Mouse (Mus musculus) heart, embryonic 14.5 days (tissue): ENCODE results near the gene Sept11. TPM values are rescaled to one million over a fixed set of nuclear protein-coding genes. Genes with fewer than 3 reads are reported as not detected.

Source experiments
- ATAC-seq: fragments of 200-750 bp; cut with Nextera tagmentation; 2 replicates; pipeline ENCODE4 v1.8.0; 2017; ENCODE audit warnings: low read depth, moderate TSS enrichment; ENCODE audit not compliant: insufficient number of reproducible peaks, insufficient read depth, low FRiP score
- H3K27ac ChIP-seq, 2 experiments: fragments of 200-500 bp in 1 of 2; fragments of 300-500 bp in 1 of 2; sonication (generic) in 1 of 2; replicated peaks in 1 of 2; 2 replicates each; pipeline ENCODE4 v1.5.1; 2012 to 2014; ENCODE audit warnings: low read depth in 2 of 2, low read length in 2 of 2, control low read depth in 1 of 2, mild to moderate bottlenecking in 1 of 2, mixed read lengths in 1 of 2; ENCODE audit not compliant: control insufficient read depth in 1 of 2, insufficient read depth in 1 of 2
- H3K27me3 ChIP-seq: fragments of 300-500 bp; sonication (generic); 2 replicates; pipeline ENCODE4 v1.6.1; 2014; ENCODE audit warnings: mild to moderate bottlenecking, low read length, control low read depth; ENCODE audit not compliant: control insufficient read depth, insufficient read depth
- H3K36me3 ChIP-seq: fragments of 300-500 bp; sonication (generic); 2 replicates; pipeline ENCODE4 v1.6.1; 2014; ENCODE audit warnings: mild to moderate bottlenecking, control low read depth, low read length, mixed read lengths; ENCODE audit not compliant: control insufficient read depth, insufficient read depth
- H3K4me1 ChIP-seq, 2 experiments: fragments of 200-500 bp in 1 of 2; fragments of 300-500 bp in 1 of 2; sonication (generic) in 1 of 2; 2 replicates each; pipeline ENCODE4 v1.6.1; 2012 to 2014; ENCODE audit warnings: low read length in 2 of 2, control low read depth in 1 of 2, mixed read lengths in 1 of 2; ENCODE audit not compliant: control insufficient read depth in 2 of 2, insufficient read depth in 2 of 2
- H3K4me2 ChIP-seq: fragments of 300-500 bp; sonication (generic); 2 replicates; pipeline ENCODE4 v1.6.1; 2014; ENCODE audit warnings: mild to moderate bottlenecking, low read length
- H3K4me3 ChIP-seq, 2 experiments: fragments of 200-500 bp in 1 of 2; fragments of 300-500 bp in 1 of 2; sonication (generic) in 1 of 2; 2 replicates each; pipeline ENCODE4 v1.5.1; 2012 to 2014; ENCODE audit warnings: low read length in 2 of 2, mild to moderate bottlenecking in 2 of 2, control low read depth in 1 of 2, low read depth in 1 of 2, moderate library complexity in 1 of 2; ENCODE audit not compliant: control insufficient read depth in 1 of 2, insufficient read depth in 1 of 2
- H3K9ac ChIP-seq: fragments of 300-500 bp; sonication (generic); 2 replicates; pipeline ENCODE4 v1.6.1; 2014; ENCODE audit warnings: mild to moderate bottlenecking, low read length
- H3K9me3 ChIP-seq: fragments of 300-500 bp; sonication (generic); 2 replicates; pipeline ENCODE4 v1.6.1; 2016; ENCODE audit warnings: low read length, control low read depth; ENCODE audit not compliant: control insufficient read depth
- WGBS: fragments of 180-500 bp; shearing (Covaris S2); extraction: QIAGEN DNeasy Blood & Tissue Kit; methylation state at CpG from one replicate; pipeline ENCODE4 v1.1.7; 2014; 5-methylcytosine and 5-hydroxymethylcytosine counted together
- polyA plus RNA-seq: library from polyadenylated mRNA; unstranded; fragments of >200 nt; fragmentation: Nextera tagmentation; extraction: Ambion mirVana; gene quantifications from 2 replicates; pipeline ENCODE4 v1.2.1, GENCODE M21; 2014

The Sept11 gene
- polyA plus RNA-seq, 1 experiment from 2014 or later = 83.8 TPM

- no peaks in the 10 kb centered on the region for H3K27me3 ChIP-seq
- no peak overlapping the region for H3K4me3 ChIP-seq
- no peak overlapping the region for H3K27ac ChIP-seq
- H3K9me3 ChIP-seq = no peaks in the 10 kb centered on the region
- H3K4me2 ChIP-seq = no peak overlapping the region
- H3K9ac ChIP-seq = no peak overlapping the region
- 92% methylated on average over 4 of the region's 4 CpGs for WGBS
- H3K4me1 ChIP-seq = no peaks in the 10 kb centered on the region
- no peaks in the 10 kb centered on the region for H3K36me3 ChIP-seq
- ATAC-seq = no peak
Measured at GRCm38 (mm10) chr5:93108703-93109102, 15.5 kb downstream of the Sept11 start.

DNA sequence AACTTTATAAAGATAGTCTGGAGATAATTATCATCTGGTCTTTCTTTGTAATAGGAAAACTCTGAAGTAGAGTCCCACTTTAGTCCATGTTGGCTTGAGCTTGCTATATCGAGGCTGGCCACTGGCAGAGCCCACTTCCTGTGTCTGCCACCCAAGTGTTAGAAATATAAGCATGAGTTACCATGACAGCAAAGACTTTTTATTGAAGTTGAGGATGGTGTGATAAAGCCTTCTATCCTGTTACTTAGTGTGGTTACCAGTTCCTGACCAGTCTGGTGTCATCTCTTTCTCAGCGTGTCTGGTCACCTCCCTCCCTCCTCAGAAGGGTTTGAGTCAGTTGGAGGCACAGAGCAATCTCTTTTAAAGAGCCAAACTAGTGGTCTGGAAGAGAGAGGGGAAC is 16.3 kb downstream of the Sept11 start:
- ATAC-seq = no peak
- Histone ChIP-seq H3K36me3 (no peaks in the 10 kb centered on the region), H3K27me3 (no peaks in the 10 kb centered on the region), H3K27ac (no peak overlapping the region), H3K4me2 (no peak overlapping the region), H3K4me1 (peaks cover 0 to 4% of the 10 kb centered on the region in 2 experiments; a peak in 1 of 4 replicates), H3K9ac (no peak overlapping the region), H3K4me3 (no peak overlapping the region), H3K9me3 (no peaks in the 10 kb centered on the region)
- WGBS = 75% methylated on average over 2 of the region's 2 CpGs

DNA sequence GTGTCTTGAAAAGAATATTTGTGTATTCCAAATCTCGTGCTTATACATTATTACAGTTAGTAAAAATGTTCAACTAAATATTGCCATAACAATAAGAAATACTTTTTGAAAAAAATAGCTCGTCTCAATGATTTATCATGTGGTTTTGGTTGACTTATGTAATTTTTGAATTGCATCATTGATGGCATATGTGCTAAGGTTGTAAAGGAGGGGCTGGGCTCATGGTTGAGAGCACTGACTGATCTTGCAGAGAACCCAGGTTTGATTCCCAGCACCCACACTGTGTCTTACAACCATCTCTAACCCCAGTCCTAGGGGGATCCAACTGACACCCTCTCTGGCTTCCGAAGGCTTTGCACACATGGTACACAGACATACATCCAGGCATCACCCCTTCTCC is 19.1 kb downstream of the Sept11 start:
- ATAC-seq = no peak
- no peak overlapping the region for H3K9ac ChIP-seq
- H3K36me3 ChIP-seq = no peaks in the 10 kb centered on the region
- H3K4me2 ChIP-seq = no peak overlapping the region
- peaks cover 7 to 14% of the 10 kb centered on the region in 2 experiments for H3K4me1 ChIP-seq
- H3K27ac ChIP-seq = no peak overlapping the region
- H3K27me3 ChIP-seq = no peaks in the 10 kb centered on the region
- no peaks in the 10 kb centered on the region for H3K9me3 ChIP-seq
- H3K4me3 ChIP-seq = no peak overlapping the region
- 95% methylated on average over 3 of the region's 3 CpGs for WGBS

DNA sequence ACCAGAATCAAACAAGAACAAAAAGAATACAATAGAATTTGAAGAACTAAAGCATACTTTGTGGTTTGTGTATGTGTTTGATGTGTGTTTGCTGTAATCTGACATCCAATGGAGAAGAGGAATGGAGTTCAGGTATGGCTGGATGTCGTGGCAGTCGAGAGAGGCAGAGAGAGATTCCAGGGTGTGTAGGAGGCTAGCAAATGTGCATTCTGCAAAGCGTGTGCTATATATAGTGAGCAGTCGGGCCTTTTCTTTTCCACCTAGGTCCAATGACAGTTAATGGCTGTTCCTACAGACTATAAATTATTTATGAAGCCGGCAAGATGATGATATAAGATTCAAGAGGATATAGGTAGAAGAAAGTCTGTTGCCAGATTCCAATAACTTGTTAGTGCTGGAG is 20.3 kb downstream of the Sept11 start:
- ATAC-seq = no peak
- Histone ChIP-seq H3K4me2 (no peak overlapping the region), H3K27ac (no peak overlapping the region), H3K27me3 (no peaks in the 10 kb centered on the region), H3K36me3 (no peaks in the 10 kb centered on the region), H3K9ac (no peak overlapping the region), H3K9me3 (no peaks in the 10 kb centered on the region), H3K4me3 (no peak overlapping the region), H3K4me1 (peaks cover 7 to 14% of the 10 kb centered on the region in 2 experiments)
- WGBS = 48% methylated on average over 5 of the region's 5 CpGs

DNA sequence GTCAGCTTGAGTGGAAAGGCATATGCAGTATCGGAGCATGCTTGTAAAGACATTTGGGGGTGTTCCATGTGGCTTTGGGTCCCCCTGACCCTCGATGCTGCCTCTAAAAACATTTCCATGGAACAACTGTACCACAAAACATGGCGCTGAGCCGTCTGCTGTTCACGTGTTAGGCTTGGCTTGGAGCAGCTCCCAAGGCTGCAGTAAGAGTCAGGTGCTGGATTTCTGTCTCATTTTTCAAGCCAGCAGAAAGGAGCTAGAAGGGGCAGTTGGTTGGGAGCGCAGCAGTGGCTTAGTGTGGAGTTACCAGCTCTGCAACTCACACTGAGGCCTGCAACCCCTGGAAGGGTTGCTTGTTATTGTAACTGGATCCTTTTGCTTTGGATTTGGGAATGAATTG is 21.3 kb downstream of the Sept11 start:
- no peaks in the 10 kb centered on the region for H3K36me3 ChIP-seq
- no peak overlapping the region for H3K4me3 ChIP-seq
- no peak for ATAC-seq

GRCm38 (mm10) chr5:93115059-93115458 is 21.8 kb downstream of the Sept11 start:
- Histone ChIP-seq H3K9ac (no peak overlapping the region), H3K4me2 (no peak overlapping the region), H3K4me1 (peaks cover 7 to 14% of the 10 kb centered on the region in 2 experiments), H3K9me3 (no peaks in the 10 kb centered on the region), H3K4me3 (no peak overlapping the region), H3K27ac (no peak overlapping the region), H3K27me3 (no peaks in the 10 kb centered on the region), H3K36me3 (no peaks in the 10 kb centered on the region)
- ATAC-seq = no peak
- 85% methylated on average over 6 of the region's 6 CpGs for WGBS

More for the DNA sequence above, 21.3 kb downstream of the Sept11 start:
- H3K9me3 ChIP-seq = no peaks in the 10 kb centered on the region
- WGBS = 86% methylated on average over 6 of the region's 6 CpGs
- H3K9ac ChIP-seq = no peak overlapping the region
- no peaks in the 10 kb centered on the region for H3K27me3 ChIP-seq
- H3K4me2 ChIP-seq = no peak overlapping the region
- H3K27ac ChIP-seq = no peak overlapping the region
- peaks cover 7 to 14% of the 10 kb centered on the region in 2 experiments for H3K4me1 ChIP-seq

DNA sequence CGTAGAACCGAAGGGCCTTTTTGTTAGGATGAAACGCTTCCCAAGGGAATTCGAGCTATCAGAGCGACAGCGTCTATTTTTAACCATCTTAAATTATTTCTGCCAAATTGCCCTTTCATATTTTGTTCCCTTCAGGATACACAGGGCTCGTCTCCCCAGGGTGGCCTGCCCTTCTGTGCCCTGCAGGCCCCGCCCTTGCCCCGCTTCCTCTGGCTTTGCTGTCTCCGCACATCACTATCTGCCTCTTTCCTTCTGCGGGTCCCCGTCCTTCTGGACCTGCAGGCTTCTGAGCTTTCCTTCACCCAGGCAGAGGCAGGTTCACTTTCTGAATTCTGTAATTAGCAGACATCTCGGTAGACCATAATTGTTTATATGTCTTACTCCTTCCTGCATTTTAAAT is 22.6 kb downstream of the Sept11 start:
- ATAC-seq = no peak
- Histone ChIP-seq H3K27me3 (no peaks in the 10 kb centered on the region), H3K9ac (no peak overlapping the region), H3K4me3 (no peak overlapping the region), H3K27ac (no peak overlapping the region), H3K9me3 (no peaks in the 10 kb centered on the region), H3K36me3 (no peaks in the 10 kb centered on the region), H3K4me2 (no peak overlapping the region), H3K4me1 (peaks cover 8 to 14% of the 10 kb centered on the region in 2 experiments)
- WGBS = 60% methylated on average over 13 of the region's 13 CpGs

- H3K4me2 ChIP-seq = no peak overlapping the region
- no peaks in the 10 kb centered on the region for H3K27me3 ChIP-seq
- no peak for ATAC-seq
- 89% methylated on average over 8 of the region's 8 CpGs for WGBS
- H3K9ac ChIP-seq = no peak overlapping the region
- no peaks in the 10 kb centered on the region for H3K9me3 ChIP-seq
- H3K27ac ChIP-seq = no peak overlapping the region
- H3K36me3 ChIP-seq = no peaks in the 10 kb centered on the region
- H3K4me3 ChIP-seq = no peak overlapping the region
- peaks cover 11 to 14% of the 10 kb centered on the region in 2 experiments for H3K4me1 ChIP-seq
Measured at GRCm38 (mm10) chr5:93117648-93118047, 24.4 kb downstream of the Sept11 start.
